In the genomic region with DNA sequence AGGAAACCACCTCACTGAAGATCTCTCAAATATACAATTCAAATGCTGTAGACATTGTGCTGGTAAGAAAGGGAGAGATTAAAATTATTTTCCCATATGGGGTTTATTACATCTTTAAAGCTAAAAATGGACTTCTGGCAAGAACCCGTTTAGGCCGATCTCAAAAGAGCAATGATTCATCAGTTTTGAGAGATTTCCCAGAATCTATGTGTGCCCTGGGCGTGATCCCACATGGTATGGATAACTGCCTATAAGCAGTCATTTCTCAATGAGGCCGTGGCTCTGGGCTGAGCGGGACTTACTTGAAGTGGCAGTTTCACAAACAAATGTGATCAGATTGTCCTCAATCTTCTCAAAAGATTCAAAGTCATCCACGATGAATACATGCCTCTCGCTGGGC, we compare ENCODE assay signal across 15 mouse cellular contexts.
"Had no signal": no experiment of that assay in that cellular context is flagged by ENCODE, and none has a peak within 500 bp of the region (broad histone marks: within the 10 kb centered on the region; RNA-seq: fewer than 3 reads in every experiment).

No protein-coding gene starts in this region.

- H3K27ac ChIP-seq: neural tube, embryonic 15.5 days; stomach, embryonic 15.5 days; stomach, postnatal 0 days had no signal

- DNase-seq: retina, postnatal 1 day; right cerebral cortex, adult 18-20 months; right cerebral cortex, postnatal 14 days; right cerebral cortex, postnatal 25 days; right cerebral cortex, postnatal 4 days; spleen, adult 18-20 months; thymus, adult 18-20 months; thymus, adult 2 months; thymus, postnatal 14 days; thymus, postnatal 25 days; thymus, postnatal 36 days; thymus, postnatal 4 days had no signal

- H3K4me1 ChIP-seq: neural tube, embryonic 15.5 days; stomach, embryonic 15.5 days had no signal

- H3K4me3 ChIP-seq: neural tube, embryonic 15.5 days; stomach, embryonic 15.5 days had no signal
